Mouse (Mus musculus) forebrain, embryonic 13.5 days (tissue): ENCODE measurements around the gene Zfp719. TPM values are rescaled to one million over a fixed set of nuclear protein-coding genes. Genes with fewer than 3 reads are reported as not detected.

Experiments used
- ATAC-seq: fragments of 200-750 bp; cut with Nextera tagmentation; 2 replicates; pipeline ENCODE4 v1.8.0; 2017
- H3K27ac ChIP-seq: fragments of 300-500 bp; sonication (generic); 2 replicates; pipeline ENCODE4 v1.5.1; 2015; ENCODE audit warnings: inconsistent platforms, mild to moderate bottlenecking, moderate library complexity
- H3K27me3 ChIP-seq: fragments of 300-500 bp; sonication (generic); 2 replicates; pipeline ENCODE4 v1.6.1; 2015; ENCODE audit warnings: mild to moderate bottlenecking, inconsistent platforms
- H3K36me3 ChIP-seq: fragments of 300-500 bp; sonication (generic); 2 replicates; pipeline ENCODE4 v1.6.1; 2015; ENCODE audit warnings: mild to moderate bottlenecking, inconsistent platforms; ENCODE audit not compliant: poor library complexity, severe bottlenecking
- H3K4me1 ChIP-seq: fragments of 300-500 bp; sonication (generic); 2 replicates; pipeline ENCODE4 v1.6.1; 2015; ENCODE audit warnings: inconsistent platforms
- H3K4me2 ChIP-seq: fragments of 300-500 bp; sonication (generic); 2 replicates; pipeline ENCODE4 v1.6.1; 2015; ENCODE audit warnings: inconsistent platforms, mild to moderate bottlenecking, moderate library complexity
- H3K4me3 ChIP-seq: fragments of 300-500 bp; sonication (generic); 2 replicates; pipeline ENCODE4 v1.5.1; 2015; ENCODE audit warnings: mild to moderate bottlenecking, inconsistent platforms
- H3K9ac ChIP-seq: fragments of 300-500 bp; sonication (generic); 2 replicates; pipeline ENCODE4 v1.6.1; 2015; ENCODE audit warnings: mild to moderate bottlenecking, inconsistent platforms
- H3K9me3 ChIP-seq: fragments of 300-500 bp; sonication (generic); replicated peaks from 2 replicates; pipeline ENCODE4 v1.6.1; 2016; ENCODE audit warnings: inconsistent platforms
- WGBS: fragments of 180-500 bp; shearing (Covaris S2); methylation state at CpG from one replicate; pipeline ENCODE4 v1.1.7; 2015; 5-methylcytosine and 5-hydroxymethylcytosine counted together
- polyA plus RNA-seq: library from polyadenylated mRNA; unstranded; fragments of >200 nt; fragmentation: Nextera tagmentation; extraction: Ambion mirVana; gene quantifications from 2 replicates; pipeline ENCODE4 v1.2.1, GENCODE M21; 2015

Zfp719 gene
- polyA plus RNA-seq, 1 experiment from 2014 or later: 13.2 TPM

DNA sequence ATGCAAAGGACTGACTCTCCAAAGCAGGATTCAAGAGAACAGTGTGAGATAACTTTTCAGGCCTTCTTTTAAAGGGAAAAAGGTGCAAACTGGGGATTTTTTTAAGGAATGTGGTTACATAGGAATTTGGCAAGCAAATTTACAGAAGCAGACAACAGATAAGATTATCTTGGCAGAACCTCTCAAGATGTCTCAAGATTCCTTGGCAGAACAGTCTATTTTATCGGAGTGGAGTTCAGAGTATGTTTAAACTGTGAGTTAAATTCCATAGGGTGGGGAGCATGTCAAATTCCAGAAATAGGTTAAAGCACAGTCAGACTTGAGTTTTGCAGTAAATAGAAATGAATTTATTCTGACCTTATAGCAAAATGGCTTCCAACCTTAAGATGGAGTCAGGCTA lies 22.5 kb upstream of the Zfp719 start:
- H3K27ac ChIP-seq: no peak overlapping the region
- no peak overlapping the region for H3K9ac ChIP-seq
- H3K36me3 ChIP-seq: no peaks in the 10 kb centered on the region
- H3K9me3 ChIP-seq: no peaks in the 10 kb centered on the region
- no peaks in the 10 kb centered on the region for H3K4me1 ChIP-seq
- no peak overlapping the region for H3K4me3 ChIP-seq
- H3K4me2 ChIP-seq: no peak overlapping the region
- no peaks in the 10 kb centered on the region for H3K27me3 ChIP-seq
- 84% methylated on average over 1 of the region's 1 CpGs for WGBS
- ATAC-seq: no peak

DNA sequence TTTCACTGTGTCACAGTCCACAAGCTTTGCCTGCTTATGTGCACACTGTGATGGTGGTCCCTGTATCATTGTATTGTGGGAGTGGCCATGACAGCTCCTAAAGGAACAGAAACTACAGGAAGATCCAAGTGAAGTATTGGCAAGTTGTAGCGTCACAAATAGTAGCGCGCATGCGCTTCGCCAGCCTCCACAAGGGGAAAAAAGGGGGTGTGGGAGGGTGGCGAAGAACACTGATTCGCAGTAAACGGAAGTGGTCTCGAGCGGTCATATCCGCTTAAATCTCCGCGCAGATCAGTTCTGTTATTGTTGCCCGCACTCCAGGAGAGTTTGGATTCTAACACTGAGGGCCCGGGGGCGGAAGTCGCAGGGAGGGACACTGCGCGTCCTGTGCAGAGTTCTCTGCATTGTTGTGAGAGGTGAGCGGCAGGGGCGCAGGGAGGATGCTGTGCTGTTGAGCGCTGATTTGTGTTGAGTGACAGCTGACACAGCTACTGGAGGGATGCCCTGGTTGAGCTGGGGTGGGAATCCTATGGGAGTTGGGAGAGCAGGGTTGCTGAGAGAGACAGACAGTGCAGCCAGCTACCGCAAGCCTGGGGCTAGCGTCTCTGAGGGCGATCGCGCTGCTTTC lies 17.3 kb upstream of the Zfp719 start, which contains the start of gene Zfp658:
Gene Zfp658 (plus strand): TSS at position 251 of the 628 bp plus-strand sequence.
- peak within 1 kb of the TSS; percentile 87 for H3K27ac ChIP-seq
- peak within 1 kb of the TSS; percentile 82 for H3K4me2 ChIP-seq
- under 1% methylated on average over 27 of the region's 27 CpGs for WGBS
- peak; percentile 95 for ATAC-seq
- H3K4me3 ChIP-seq: peak within 1 kb of the TSS; percentile 70
- H3K27me3 ChIP-seq: no peaks in the 10 kb centered on the region
- H3K9me3 ChIP-seq: no peaks in the 10 kb centered on the region
- peaks cover 21% of the 10 kb centered on the region for H3K36me3 ChIP-seq
- H3K9ac ChIP-seq: peak within 1 kb of the TSS; percentile 82
- H3K4me1 ChIP-seq: peaks cover 21% of the 10 kb centered on the region

DNA sequence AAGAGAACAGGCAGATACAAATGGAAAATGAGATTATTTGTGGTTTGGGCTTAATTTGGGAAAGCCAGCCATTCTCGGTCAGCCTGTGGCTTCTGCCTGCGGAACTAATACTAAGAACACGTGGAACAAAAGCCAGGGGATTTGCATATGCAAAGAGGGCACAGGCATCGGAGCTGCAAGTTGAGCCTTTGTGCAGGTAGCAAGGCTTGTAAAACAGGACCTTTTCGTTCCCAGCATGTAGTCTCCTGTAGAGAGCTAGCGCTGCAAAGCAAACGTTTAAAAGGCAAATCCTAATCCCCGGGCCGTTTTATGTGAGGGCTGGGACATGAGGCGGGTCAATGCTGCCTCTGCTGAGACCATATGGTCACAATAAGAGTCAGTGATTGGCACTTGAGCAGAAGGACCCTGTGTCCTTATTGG lies 16.7 kb upstream of the Zfp719 start:
- peak; percentile 28 for ATAC-seq
- Histone ChIP-seq H3K36me3 (peaks cover 27% of the 10 kb centered on the region), H3K9me3 (no peaks in the 10 kb centered on the region), H3K9ac (peak overlapping the region; percentile 82), H3K4me3 (peak overlapping the region; percentile 70), H3K4me2 (peak overlapping the region; percentile 82), H3K27ac (peak overlapping the region; percentile 87), H3K27me3 (no peaks in the 10 kb centered on the region), H3K4me1 (peaks cover 21% of the 10 kb centered on the region)
- under 1% methylated on average over 10 of the region's 10 CpGs for WGBS

DNA sequence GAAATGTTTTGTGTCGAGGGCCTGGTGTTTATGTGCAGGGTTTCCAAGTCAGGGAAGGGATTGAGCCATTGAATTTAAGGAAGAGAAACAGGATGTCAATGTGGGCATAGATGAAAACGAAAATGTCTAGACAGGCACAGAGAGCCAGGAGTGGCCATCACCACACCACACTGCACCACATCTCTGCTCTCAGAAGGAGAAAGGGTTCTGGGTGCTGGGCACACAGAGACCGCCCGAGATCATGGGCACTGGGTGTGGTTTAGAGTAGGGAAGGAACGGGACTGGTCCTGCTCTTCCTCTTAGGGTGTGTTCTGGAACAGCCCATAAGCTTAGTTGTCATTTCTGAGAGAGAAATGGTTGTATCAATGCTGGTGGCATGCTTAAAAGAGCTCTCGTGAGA lies 16.1 kb upstream of the Zfp719 start:
- no peaks in the 10 kb centered on the region for H3K9me3 ChIP-seq
- 49% methylated on average over 6 of the region's 6 CpGs for WGBS
- peak overlapping the region; percentile 82 for H3K4me2 ChIP-seq
- H3K4me1 ChIP-seq: peaks cover 21% of the 10 kb centered on the region
- H3K27ac ChIP-seq: no peak overlapping the region
- H3K9ac ChIP-seq: peak overlapping the region; percentile 82
- ATAC-seq: no peak
- peak overlapping the region; percentile 70 for H3K4me3 ChIP-seq
- no peaks in the 10 kb centered on the region for H3K27me3 ChIP-seq
- H3K36me3 ChIP-seq: peaks cover 33% of the 10 kb centered on the region

DNA sequence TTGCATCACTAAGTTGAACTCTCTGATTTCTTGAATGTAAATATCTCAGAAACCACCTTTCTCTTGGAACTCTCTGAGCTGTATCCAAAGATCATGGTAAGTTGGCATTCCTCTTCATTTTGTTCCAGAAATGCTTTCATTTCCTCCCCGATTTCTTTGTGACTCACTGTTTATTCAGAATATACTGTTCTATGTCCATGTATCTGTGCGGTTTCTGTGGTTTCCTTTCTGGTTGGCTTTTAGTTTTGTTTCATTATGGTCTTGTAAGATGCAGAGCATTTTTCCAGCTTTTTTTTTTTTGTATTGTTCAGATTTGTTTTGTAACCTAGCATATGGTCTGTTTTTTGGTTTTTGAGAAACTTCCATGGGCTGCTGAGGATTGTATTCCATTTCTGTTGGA lies 8.2 kb upstream of the Zfp719 start:
- Histone ChIP-seq H3K4me1 (no peaks in the 10 kb centered on the region), H3K4me3 (no peak overlapping the region), H3K36me3 (peaks cover 81% of the 10 kb centered on the region), H3K9me3 (0 out of 2 replicates have a peak, but pooled peaks cover 2% of the 10 kb centered on the region), H3K27ac (no peak overlapping the region), H3K27me3 (no peaks in the 10 kb centered on the region), H3K9ac (no peak overlapping the region), H3K4me2 (no peak overlapping the region)
- ATAC-seq: no peak
- WGBS: 98% methylated on average over 2 of the region's 2 CpGs

DNA sequence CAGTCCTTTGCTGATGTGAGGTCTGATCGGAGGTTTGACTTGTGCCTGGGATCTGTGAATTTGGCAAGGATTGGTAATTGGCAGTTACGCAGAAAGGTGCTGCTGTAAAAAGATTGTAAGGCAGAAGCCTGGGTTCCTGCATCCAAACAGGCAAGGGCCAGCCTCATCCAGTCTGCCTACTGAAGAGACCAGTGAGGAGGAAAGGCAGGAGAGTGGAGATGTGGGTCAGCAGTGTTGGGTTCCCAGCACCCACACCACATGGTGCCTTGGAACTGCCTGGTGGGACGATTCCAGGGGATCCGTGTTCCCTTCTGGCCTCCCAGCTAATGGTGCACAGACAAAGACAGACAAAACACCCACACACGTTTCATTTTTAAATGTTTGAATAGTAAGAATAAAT lies 1.1 kb downstream of the Zfp719 start:
- WGBS: 70% methylated on average over 5 of the region's 5 CpGs
- H3K4me1 ChIP-seq: peaks cover 20% of the 10 kb centered on the region
- H3K4me3 ChIP-seq: peak overlapping the region; percentile 74
- H3K27me3 ChIP-seq: no peaks in the 10 kb centered on the region
- H3K9ac ChIP-seq: peak overlapping the region; percentile 75
- H3K36me3 ChIP-seq: peaks cover 18% of the 10 kb centered on the region
- peak overlapping the region; percentile 78 for H3K4me2 ChIP-seq
- no peak for ATAC-seq
- H3K27ac ChIP-seq: no peak overlapping the region
- no peaks in the 10 kb centered on the region for H3K9me3 ChIP-seq

DNA sequence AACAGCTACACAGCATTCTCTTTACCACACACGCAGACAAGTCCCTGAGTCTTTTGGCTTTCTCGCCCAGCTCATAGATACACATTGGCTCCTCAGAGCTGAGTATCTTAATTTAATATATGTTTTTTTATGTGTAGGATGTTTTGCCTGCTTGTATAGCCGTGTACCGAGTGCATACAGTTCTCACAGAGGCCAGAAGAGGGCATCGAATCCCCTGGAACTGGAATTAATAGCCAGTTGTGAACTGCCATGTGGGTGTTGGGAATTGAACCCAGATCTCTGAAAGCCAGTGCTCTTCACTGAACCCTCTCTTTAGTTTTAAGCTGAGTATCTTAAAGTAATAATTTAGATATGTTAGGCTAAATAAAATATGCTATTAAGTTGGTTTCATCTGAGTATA lies 5.4 kb downstream of the Zfp719 start:
- no peak for ATAC-seq
- no peaks in the 10 kb centered on the region for H3K9me3 ChIP-seq
- H3K4me3 ChIP-seq: no peak overlapping the region
- peaks cover 60% of the 10 kb centered on the region for H3K36me3 ChIP-seq
- H3K4me2 ChIP-seq: no peak overlapping the region
- WGBS: 89% methylated on average over 5 of the region's 5 CpGs
- H3K27me3 ChIP-seq: no peaks in the 10 kb centered on the region
- H3K9ac ChIP-seq: no peak overlapping the region
- H3K27ac ChIP-seq: no peak overlapping the region
- peaks cover 20% of the 10 kb centered on the region for H3K4me1 ChIP-seq

DNA sequence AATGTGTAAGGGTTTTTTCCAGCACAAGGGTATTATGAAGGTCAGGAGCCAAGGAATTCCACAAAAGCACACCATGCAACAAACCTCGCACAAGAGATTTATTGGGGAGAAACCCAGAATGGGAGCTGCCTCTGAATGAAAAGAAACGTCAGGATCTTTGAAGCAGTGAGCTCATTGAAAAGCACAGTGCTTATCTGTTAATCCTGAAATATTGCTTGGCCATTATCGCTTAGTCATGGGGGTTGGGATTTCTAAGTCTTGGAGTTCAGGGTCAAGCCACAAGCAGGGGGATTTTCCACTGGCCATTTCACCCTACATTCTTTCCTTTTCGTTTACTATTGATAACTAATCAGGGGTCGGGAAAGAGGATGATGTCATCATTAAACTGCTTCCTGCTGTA lies 22.5 kb downstream of the Zfp719 start:
- 22% methylated on average over 5 of the region's 5 CpGs for WGBS

DNA sequence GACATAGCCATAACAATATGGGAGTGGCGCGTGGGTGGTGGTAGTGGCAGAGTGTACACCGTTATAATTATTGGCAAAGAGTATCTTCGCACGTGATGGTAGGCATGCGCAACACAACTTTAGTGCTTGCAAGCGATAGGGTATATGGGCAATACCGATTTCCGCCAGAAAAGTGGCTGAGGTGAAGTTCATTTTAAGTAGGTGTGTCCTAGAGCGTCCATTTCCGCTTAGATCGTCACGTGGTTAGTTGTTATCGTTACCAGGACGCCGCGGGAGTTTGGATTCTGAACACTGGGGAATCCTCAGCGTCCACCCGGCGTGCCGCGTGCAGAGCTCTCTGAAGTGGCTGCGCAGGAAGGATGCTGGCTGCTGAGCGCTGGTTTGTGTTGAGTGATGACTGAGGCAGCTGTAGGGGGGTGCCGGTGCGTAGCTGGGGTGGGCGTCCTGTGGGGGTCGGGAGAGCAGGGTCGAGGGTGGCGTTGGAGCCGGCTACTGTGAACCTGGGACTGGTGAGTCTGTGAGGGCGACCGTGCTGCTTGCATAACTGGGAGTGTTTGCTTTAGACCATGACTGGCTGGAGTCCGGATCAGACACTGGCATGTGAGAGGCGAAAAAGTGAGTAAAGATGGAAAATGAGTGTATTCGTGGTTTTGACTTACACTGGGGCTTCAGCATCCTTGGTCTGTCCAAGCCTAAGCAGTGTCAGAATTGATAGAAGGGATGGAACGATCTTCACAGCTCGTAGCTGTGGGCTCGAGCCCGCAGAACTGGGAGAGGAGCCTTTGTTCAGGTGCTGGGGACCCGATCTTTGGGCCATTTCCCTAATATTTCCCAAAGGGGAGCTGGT lies 27.7 kb downstream of the Zfp719 start, which contains the start of gene Zfp819:
Gene Zfp819 (plus strand): TSS at position 274 of the 847 bp plus-strand sequence.
- 16% methylated on average over 41 of the region's 41 CpGs for WGBS
- H3K27me3 ChIP-seq: no peaks in the 10 kb centered on the region
- no peaks in the 10 kb centered on the region for H3K9me3 ChIP-seq
- no peak within 1 kb of the TSS for H3K27ac ChIP-seq
- H3K4me3 ChIP-seq: peak within 1 kb of the TSS; percentile 45
- ATAC-seq: peak; percentile 94
- H3K4me1 ChIP-seq: peaks cover 10% of the 10 kb centered on the region
- peak within 1 kb of the TSS; percentile 45 for H3K9ac ChIP-seq
- H3K36me3 ChIP-seq: no peaks in the 10 kb centered on the region
- peak within 1 kb of the TSS; percentile 79 for H3K4me2 ChIP-seq

More for the DNA sequence above, 22.5 kb downstream of the Zfp719 start:
- no peaks in the 10 kb centered on the region for H3K36me3 ChIP-seq
- no peak overlapping the region for H3K27ac ChIP-seq
- no peak overlapping the region for H3K4me2 ChIP-seq
- no peak for ATAC-seq
- no peak overlapping the region for H3K9ac ChIP-seq
- H3K9me3 ChIP-seq: no peaks in the 10 kb centered on the region
- H3K4me1 ChIP-seq: peaks cover 3% of the 10 kb centered on the region; the same call in 1 of the 2 replicates
- H3K27me3 ChIP-seq: no peaks in the 10 kb centered on the region
- no peak overlapping the region for H3K4me3 ChIP-seq

DNA sequence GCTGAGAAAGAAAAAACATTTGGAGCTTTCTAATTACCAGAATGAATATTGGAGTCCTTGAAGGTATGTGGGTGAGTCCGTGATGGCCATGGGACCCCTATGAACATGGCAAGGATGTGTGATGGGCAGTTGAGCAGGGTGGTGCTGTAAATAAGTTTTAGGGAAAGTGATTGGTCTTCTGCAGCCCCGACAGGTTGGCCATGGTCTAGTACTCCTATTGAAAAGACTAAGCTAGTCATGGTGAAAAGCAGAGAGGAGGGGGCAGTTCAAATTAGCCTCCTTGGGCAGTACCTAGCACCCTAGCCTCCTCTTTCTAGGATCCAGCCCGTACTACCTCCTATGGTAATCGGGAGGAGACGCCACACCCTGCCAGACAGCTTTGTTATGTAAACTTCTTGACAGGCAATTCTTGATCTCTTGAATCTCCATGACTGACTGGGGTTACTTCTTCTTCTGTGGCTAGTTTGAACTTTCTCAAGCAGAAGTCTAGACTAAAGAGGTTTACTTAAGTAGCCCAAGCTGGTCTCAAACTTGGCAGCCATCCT lies 28.4 kb downstream of the Zfp719 start:
- no peaks in the 10 kb centered on the region for H3K36me3 ChIP-seq
- peak overlapping the region; percentile 45 for H3K4me3 ChIP-seq
- 49% methylated on average over 5 of the region's 5 CpGs for WGBS
- no peak overlapping the region for H3K27ac ChIP-seq
- H3K9me3 ChIP-seq: no peaks in the 10 kb centered on the region
- no peak for ATAC-seq
- peak overlapping the region; percentile 79 for H3K4me2 ChIP-seq
- peak overlapping the region; percentile 45; the same call in 1 of the 2 replicates for H3K9ac ChIP-seq
- no peaks in the 10 kb centered on the region for H3K27me3 ChIP-seq
- H3K4me1 ChIP-seq: peaks cover 10% of the 10 kb centered on the region

DNA sequence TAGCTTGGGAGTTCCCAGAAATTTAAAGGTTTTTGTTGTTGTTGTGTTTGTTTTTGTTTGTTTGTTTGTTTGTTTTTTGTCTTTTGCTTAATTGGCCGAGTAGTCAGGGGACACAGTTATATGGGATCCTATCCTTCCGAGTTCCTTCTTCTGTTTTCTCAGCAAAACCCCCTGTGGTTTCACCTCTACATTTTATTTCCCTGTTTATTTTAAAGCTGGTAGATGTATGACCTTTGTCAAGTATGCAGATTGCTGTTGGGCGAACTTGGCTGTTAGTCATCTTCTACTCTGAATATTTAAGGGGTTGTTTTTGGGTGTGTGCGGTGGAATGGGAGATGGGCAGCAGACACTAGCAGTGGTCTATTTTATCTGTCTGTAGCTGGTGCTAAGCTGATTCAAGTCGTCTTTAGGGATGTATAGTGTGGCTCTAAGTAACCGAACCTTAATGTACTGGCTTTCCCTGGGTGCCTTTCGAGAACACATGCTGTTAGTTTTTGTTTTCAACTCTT lies 29.0 kb downstream of the Zfp719 start:
- no peak overlapping the region for H3K4me3 ChIP-seq
- no peak overlapping the region for H3K27ac ChIP-seq
- WGBS: 85% methylated on average over 7 of the region's 7 CpGs

More for the DNA sequence above, 29.0 kb downstream of the Zfp719 start:
- H3K9me3 ChIP-seq: no peaks in the 10 kb centered on the region
- H3K27me3 ChIP-seq: no peaks in the 10 kb centered on the region
- peaks cover 10% of the 10 kb centered on the region for H3K4me1 ChIP-seq
- H3K9ac ChIP-seq: no peak overlapping the region
- ATAC-seq: no peak
- H3K36me3 ChIP-seq: no peaks in the 10 kb centered on the region
- no peak overlapping the region for H3K4me2 ChIP-seq
